In the genomic region with DNA sequence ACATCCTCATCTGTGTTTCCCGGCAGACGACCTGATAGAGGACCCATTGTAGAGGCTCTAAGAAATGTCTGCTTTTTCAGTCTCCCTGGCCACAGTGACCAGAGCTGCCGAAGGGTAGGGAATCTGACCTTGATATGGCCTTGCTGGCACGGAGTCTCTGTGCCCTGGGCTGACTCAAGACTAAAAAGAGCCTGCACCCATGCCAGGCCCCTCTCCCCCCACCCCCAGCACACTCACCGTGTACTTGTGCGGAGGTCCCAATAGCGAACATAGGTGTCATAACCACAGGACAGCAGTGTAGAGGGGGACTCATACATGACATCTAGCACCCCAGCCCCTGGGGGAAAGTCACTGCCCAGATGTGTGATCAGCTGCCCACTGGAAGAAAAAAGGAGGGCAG, we compare ENCODE assay signal across 20 mouse cellular contexts. TPM values are rescaled to one million over a fixed set of nuclear protein-coding genes. Genes with fewer than 3 reads are reported as not detected.
DNase-seq lines count a peak whose midpoint lies in the region; ATAC-seq and TF ChIP-seq lines count a peak whose summit lies in the region.
"Had no signal": no experiment of that assay in that cellular context is flagged by ENCODE, and none has a peak within 500 bp of the region (broad histone marks: within the 10 kb centered on the region; RNA-seq: fewer than 3 reads in every experiment).

No protein-coding gene starts in this region.

- no peak overlapping the region for H3K9ac ChIP-seq in hindbrain, postnatal 0 days (replicated peaks; ENCODE audit: low read length)
- H3K9ac ChIP-seq in heart, embryonic 13.5 days, result peak overlapping the region; percentile 47
- H3K9ac ChIP-seq: forebrain, embryonic 12.5 days; midbrain, embryonic 13.5 days had no signal

- ATAC-seq in hindbrain, postnatal 0 days, result no peak
- ATAC-seq in heart, embryonic 13.5 days (ENCODE audit: extremely low read depth, insufficient number of reproducible peaks, low FRiP score, low TSS enrichment), result no peak
- ATAC-seq: lung, postnatal 0 days had no signal

- DNase-seq in heart, adult 11 months, result peak; percentile 94
- DNase-seq in heart, postnatal 14 days, result no peak
- no peak for DNase-seq in hindbrain, postnatal 0 days (ENCODE audit: low spot score)
- DNase-seq in hindbrain, embryonic 10.5 days (ENCODE audit: low spot score), result no peak
- DNase-seq in limb, embryonic 10.5 days (ENCODE audit: low spot score), result no peak
- no peak for DNase-seq in layer of hippocampus, adult 9-10 months (ENCODE audit: low spot score)
- DNase-seq: cerebellum, adult 11-12 months; gastrocnemius, adult 2 months; kidney, adult 2 months; kidney, postnatal 10 days; liver; right cerebral cortex, postnatal 25 days; thymus, adult 18-20 months had no signal

- peak overlapping the region; percentile 20; the same call in 1 of the 2 replicates for H3K27ac ChIP-seq in hindbrain, postnatal 0 days
- no peak overlapping the region for H3K27ac ChIP-seq in hindbrain, embryonic 10.5 days
- H3K27ac ChIP-seq in heart, embryonic 13.5 days (replicated peaks), result no peak overlapping the region
- H3K27ac ChIP-seq in limb, embryonic 10.5 days, result peak overlapping the region; percentile 11; the same call in 1 of the 2 replicates
- H3K27ac ChIP-seq: forebrain, embryonic 12.5 days; gastrocnemius, adult 2 months; layer of hippocampus, adult 2 months; midbrain, embryonic 13.5 days had no signal

- H3K4me1 ChIP-seq in hindbrain, postnatal 0 days (ENCODE audit: insufficient read depth, low read length), result no peaks in the 10 kb centered on the region
- peaks cover 76% of the 10 kb centered on the region for H3K4me1 ChIP-seq in hindbrain, embryonic 10.5 days (replicated peaks)
- H3K4me1 ChIP-seq in heart, embryonic 13.5 days, result peaks cover 57% of the 10 kb centered on the region
- H3K4me1 ChIP-seq in limb, embryonic 10.5 days, result peaks cover 55% of the 10 kb centered on the region

- no peaks in the 10 kb centered on the region for H3K27me3 ChIP-seq in hindbrain, postnatal 0 days (ENCODE audit: insufficient read depth, low read length)
- H3K27me3 ChIP-seq in hindbrain, embryonic 10.5 days (ENCODE audit: insufficient read depth, poor library complexity, severe bottlenecking), result peaks cover 97% of the 10 kb centered on the region
- no peaks in the 10 kb centered on the region for H3K27me3 ChIP-seq in heart, embryonic 13.5 days (replicated peaks)
- H3K27me3 ChIP-seq in limb, embryonic 10.5 days (ENCODE audit: low read depth, poor library complexity, severe bottlenecking), result peaks cover 10% of the 10 kb centered on the region; the same call in 1 of the 2 replicates
- H3K27me3 ChIP-seq: CH12.LX had no signal

- 81% methylated on average over 7 of the region's 7 CpGs for WGBS in hindbrain, postnatal 0 days
- 86% methylated on average over 7 of the region's 7 CpGs for WGBS in hindbrain, embryonic 10.5 days
- WGBS in heart, embryonic 13.5 days, result 61% methylated on average over 7 of the region's 7 CpGs
- WGBS in limb, embryonic 10.5 days, result 91% methylated on average over 7 of the region's 7 CpGs

- H3K9me3 ChIP-seq in hindbrain, postnatal 0 days (ENCODE audit: low read length), result no peaks in the 10 kb centered on the region
- H3K9me3 ChIP-seq in hindbrain, embryonic 10.5 days, result peaks cover 3% of the 10 kb centered on the region; the same call in 1 of the 2 replicates
- H3K9me3 ChIP-seq in heart, embryonic 13.5 days, result peaks cover 3% of the 10 kb centered on the region; the same call in 1 of the 2 replicates
- no peaks in the 10 kb centered on the region for H3K9me3 ChIP-seq in limb, embryonic 10.5 days (replicated peaks)
- H3K9me3 ChIP-seq: midbrain, embryonic 13.5 days had no signal

- intact Hi-C loops in heart, postnatal 14 days (cut with DNase I), result no loop called here

- peaks cover 32% of the 10 kb centered on the region; the same call in 1 of the 2 replicates for H3K36me3 ChIP-seq in hindbrain, postnatal 0 days (ENCODE audit: insufficient read depth, low read length)
- H3K36me3 ChIP-seq in hindbrain, embryonic 10.5 days, result peaks cover 59% of the 10 kb centered on the region
- peaks cover 45% of the 10 kb centered on the region for H3K36me3 ChIP-seq in heart, embryonic 13.5 days
- H3K36me3 ChIP-seq in limb, embryonic 10.5 days, result peaks cover 57% of the 10 kb centered on the region

- no peak overlapping the region for H3K4me3 ChIP-seq in hindbrain, postnatal 0 days (ENCODE audit: low read length)
- H3K4me3 ChIP-seq in hindbrain, embryonic 10.5 days, result no peak overlapping the region
- no peak overlapping the region for H3K4me3 ChIP-seq in heart, embryonic 13.5 days
- no peak overlapping the region for H3K4me3 ChIP-seq in limb, embryonic 10.5 days
- H3K4me3 ChIP-seq: forebrain, embryonic 12.5 days; gastrocnemius, adult 2 months; layer of hippocampus, adult 2 months; midbrain, embryonic 13.5 days; myocyte had no signal

- H3K4me2 ChIP-seq in hindbrain, postnatal 0 days (ENCODE audit: low read depth, low read length), result no peak overlapping the region
- no peak overlapping the region for H3K4me2 ChIP-seq in heart, embryonic 13.5 days
- H3K4me2 ChIP-seq: forebrain, embryonic 12.5 days; midbrain, embryonic 13.5 days had no signal

- no peak for TF ChIP-seq CTCF in hindbrain, postnatal 0 days (IDR thresholded peaks at IDR 0.05; ENCODE audit: low read depth)

RNA-seq across cellular contexts. Expression of gene Gm17018, which starts 19.0 kb away (rescaled TPM):
- 10 to 100 TPM; 17.1 to 20.0 TPM for total RNA-seq in heart, postnatal 14 days (2021)
- total RNA-seq in hindbrain, postnatal 0 days (2014; rRNA removed), result 20.9 and 23.0 TPM in 2 replicates
- 86.4 and 90.7 TPM in 2 replicates for polyA plus RNA-seq in hindbrain, postnatal 0 days (2015; fragmentation: Nextera tagmentation; extraction: Ambion mirVana)
- 48.8 and 62.1 TPM in 2 replicates for polyA plus RNA-seq in hindbrain, embryonic 10.5 days (2016; fragmentation: Nextera tagmentation; extraction: Ambion mirVana)
- polyA plus RNA-seq in heart, embryonic 13.5 days (2015; fragmentation: Nextera tagmentation; extraction: Ambion mirVana), result 27.7 and 31.1 TPM in 2 replicates
- 43.0 and 43.6 TPM in 2 replicates for polyA plus RNA-seq in limb, embryonic 10.5 days (2016; fragmentation: Nextera tagmentation; extraction: Ambion mirVana)

RNA-seq across cellular contexts. Expression of gene Poll, which starts 19.1 kb away (rescaled TPM):
- 1 to 10 TPM; 8.6 to 8.7 TPM for total RNA-seq in heart, postnatal 14 days (2021)
- total RNA-seq in hindbrain, postnatal 0 days (2014; rRNA removed), result 17.0 and 17.3 TPM in 2 replicates
- polyA plus RNA-seq in hindbrain, postnatal 0 days (2015; fragmentation: Nextera tagmentation; extraction: Ambion mirVana), result 11.0 and 11.1 TPM in 2 replicates
- 21.5 and 21.6 TPM in 2 replicates for polyA plus RNA-seq in hindbrain, embryonic 10.5 days (2016; fragmentation: Nextera tagmentation; extraction: Ambion mirVana)
- polyA plus RNA-seq in heart, embryonic 13.5 days (2015; fragmentation: Nextera tagmentation; extraction: Ambion mirVana), result 13.2 and 15.6 TPM in 2 replicates
- polyA plus RNA-seq in limb, embryonic 10.5 days (2016; fragmentation: Nextera tagmentation; extraction: Ambion mirVana), result 22.6 and 25.9 TPM in 2 replicates

Comparison
In these comparisons a context has a peak if more than half of its experiments do, and no peak if none do; other contexts are left out.
1. H3K27ac ChIP-seq: peak in hindbrain, postnatal 0 days (single experiment) and limb, embryonic 10.5 days (single experiment); none in hindbrain, embryonic 10.5 days (single experiment) and heart, embryonic 13.5 days (single experiment).